Mouse (Mus musculus) thymus, adult 2 months (tissue): ENCODE measurements around the gene Car5b.

Experiments used
- CTCF ChIP-seq: fragments of 200-500 bp; IDR thresholded peaks from 2 replicates; pipeline ENCODE4 v1.5.1; 2012; ENCODE audit warnings: mild to moderate bottlenecking, control low read depth, low read length, moderate library complexity, borderline replicate concordance; ENCODE audit not compliant: control insufficient read depth, poor library complexity, insufficient read depth; ENCODE audit errors: extremely low read depth
- POLR2A ChIP-seq: fragments of 200-500 bp; IDR thresholded peaks from 2 replicates; pipeline ENCODE4 v1.6.1; 2012; ENCODE audit warnings: mild to moderate bottlenecking, low read length, control low read depth, moderate library complexity; ENCODE audit not compliant: control insufficient read depth, poor library complexity, insufficient read depth; ENCODE audit errors: extremely low read depth

DNA sequence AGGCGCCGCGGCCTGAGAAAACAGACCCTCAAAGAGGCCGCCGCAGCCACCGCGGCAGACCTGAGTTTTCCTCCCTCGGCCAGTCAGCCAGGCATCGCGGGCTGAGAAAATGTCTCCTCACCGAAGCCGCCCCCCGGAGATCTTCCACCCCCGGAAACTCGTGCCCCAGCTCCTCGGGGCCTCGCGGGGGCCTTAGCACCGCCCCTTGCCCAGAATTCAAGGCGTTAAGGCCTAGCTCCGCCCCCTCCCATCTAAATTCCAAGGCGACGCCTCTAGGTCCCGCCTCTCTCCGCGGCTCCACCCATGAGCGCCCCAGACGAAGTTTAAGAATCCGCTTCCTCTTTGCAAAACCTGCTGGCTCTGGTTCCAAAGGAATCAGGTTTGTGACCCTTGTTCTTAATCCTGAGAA is 69.3 kb downstream of the Car5b start, which contains the start of gene Zrsr2:
- no peak for TF ChIP-seq CTCF
- TF ChIP-seq POLR2A: 0 out of 2 replicates have a peak, but pooled peaks have one; percentile 54
